Mouse (Mus musculus) megakaryocyte, embryonic 14.5 days (primary cell): ENCODE results near the gene Krtap3-3.

Experiments
- FLI1 ChIP-seq: IDR thresholded peaks from 2 replicates; pipeline ENCODE4 v1.6.1; 2012; ENCODE audit warnings: low read length, inconsistent platforms, mixed read lengths
- GATA1 ChIP-seq: IDR thresholded peaks from 3 replicates; pipeline ENCODE4 v1.6.1; 2012; ENCODE audit warnings: mixed read lengths, low read length, inconsistent platforms, borderline replicate concordance

DNA sequence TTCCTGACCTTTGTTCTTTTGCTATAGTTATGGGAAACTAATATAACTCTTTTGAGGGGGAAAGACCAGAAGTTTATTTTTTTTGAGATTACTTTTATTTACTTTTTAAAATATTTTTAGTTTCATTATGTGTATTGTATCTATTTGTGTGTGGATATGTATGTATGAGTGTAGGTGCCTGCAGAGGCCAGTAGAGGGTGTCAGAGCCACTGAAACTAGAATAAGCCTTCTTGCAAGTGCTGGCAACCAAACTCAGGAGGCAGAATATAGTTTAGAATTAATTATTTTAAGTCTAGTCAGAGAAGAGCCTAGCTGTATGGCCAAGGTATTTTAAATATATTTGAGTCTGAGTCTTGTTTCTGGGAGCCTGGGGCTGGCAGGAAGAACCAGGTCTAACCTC lies 2.8 kb downstream of the Krtap3-3 start:
- TF ChIP-seq FLI1 = no peak
- TF ChIP-seq GATA1 = no peak
